Mouse (Mus musculus): ENCODE measurements around the gene Uts2b. TPM values are rescaled to one million over a fixed set of nuclear protein-coding genes. Genes with fewer than 3 reads are reported as not detected.

Gene Uts2b
- polyA plus RNA-seq, 1 experiment from 2014 or later: not detected

GRCm38 (mm10) chr16:27389534-27390282 lies 19.7 kb upstream of the Uts2b start:
- H3K27ac ChIP-seq: peak overlapping the region; percentile 98
- 26% methylated on average over 7 of the region's 7 CpGs for WGBS
- peak overlapping the region; percentile 82 for H3K4me3 ChIP-seq (replicated peaks)
- no peaks in the 10 kb centered on the region for H3K27me3 ChIP-seq
- peak overlapping the region; percentile 66 for H3K4me2 ChIP-seq
- no peaks in the 10 kb centered on the region for H3K9me3 ChIP-seq (replicated peaks)
- H3K4me1 ChIP-seq: peaks cover 15% of the 10 kb centered on the region
- peak overlapping the region; percentile 90 for H3K9ac ChIP-seq
- no peaks in the 10 kb centered on the region for H3K36me3 ChIP-seq
- ATAC-seq (replicated peaks; ENCODE audit: low FRiP score): peak; percentile 1; the same call in 1 of the 2 replicates

- H3K4me2 ChIP-seq: peak within 1 kb of the TSS; percentile 66
- H3K36me3 ChIP-seq: no peaks in the 10 kb centered on the region
- H3K27ac ChIP-seq: peak within 1 kb of the TSS; percentile 98
- no peaks in the 10 kb centered on the region for H3K9me3 ChIP-seq (replicated peaks)
- H3K4me1 ChIP-seq: peaks cover 15% of the 10 kb centered on the region
- peak; percentile 98 for ATAC-seq (replicated peaks; ENCODE audit: low FRiP score)
- WGBS: under 1% methylated on average over 64 of the region's 69 CpGs
- no peaks in the 10 kb centered on the region for H3K27me3 ChIP-seq
- peak within 1 kb of the TSS; percentile 82 for H3K4me3 ChIP-seq (replicated peaks)
- H3K9ac ChIP-seq: peak within 1 kb of the TSS; percentile 90
Observed at GRCm38 (mm10) chr16:27388761-27389451, 18.9 kb upstream of the Uts2b start, which contains the start of gene Ccdc50. Gene Ccdc50, plus strand, starts transcription at chr16:27388869.

DNA sequence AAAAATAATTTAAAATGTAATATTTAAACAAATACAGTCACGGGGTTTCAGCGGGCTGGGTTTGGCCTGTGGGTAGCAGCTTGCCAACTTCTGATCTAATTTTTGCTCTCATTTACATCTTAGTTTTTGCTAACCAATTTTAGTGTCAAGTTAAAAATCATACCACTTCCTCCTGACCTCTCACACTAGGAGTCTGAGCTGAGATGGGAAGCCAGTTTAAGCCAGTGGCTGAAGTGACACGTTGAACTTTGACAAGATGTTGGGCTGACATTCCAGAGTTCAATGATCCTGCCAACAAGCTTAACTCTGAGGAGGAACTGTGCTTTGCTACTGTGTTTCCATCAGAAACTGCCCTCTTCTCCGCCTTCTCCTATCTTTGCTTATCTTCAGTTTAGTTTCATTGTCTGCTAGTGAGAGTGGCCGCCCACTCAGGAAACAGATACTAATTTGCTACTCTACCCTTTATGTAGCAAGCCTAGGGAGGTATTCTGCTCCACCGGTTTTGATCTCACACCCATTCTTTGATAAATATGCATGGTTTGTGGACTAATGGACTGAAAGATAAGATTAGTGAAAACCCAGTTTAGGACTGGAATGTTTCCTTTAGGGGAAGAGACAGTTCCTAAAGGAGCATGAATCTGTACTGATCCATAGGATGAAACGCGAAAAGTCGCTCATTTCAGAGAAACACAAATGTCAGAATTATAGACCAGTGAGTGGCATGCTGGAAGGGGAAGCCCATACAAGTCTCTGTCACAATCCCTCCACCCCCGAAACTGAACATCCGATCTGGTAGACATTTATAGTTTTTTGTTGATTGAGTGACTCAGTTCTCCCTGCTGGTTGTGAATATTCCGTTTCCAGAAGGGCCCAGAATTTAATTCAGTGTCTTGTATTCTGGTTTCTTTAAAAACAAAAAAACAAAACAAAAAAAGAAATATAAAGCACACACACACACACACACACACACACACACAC lies 17.9 kb upstream of the Uts2b start:
- Histone ChIP-seq H3K4me3 (replicated peaks) (peak overlapping the region; percentile 82), H3K27me3 (no peaks in the 10 kb centered on the region), H3K4me1 (peaks cover 15% of the 10 kb centered on the region), H3K36me3 (no peaks in the 10 kb centered on the region), H3K9ac (peak overlapping the region; percentile 90), H3K27ac (peak overlapping the region; percentile 74), H3K4me2 (peak overlapping the region; percentile 66), H3K9me3 (replicated peaks) (no peaks in the 10 kb centered on the region)
- 0 out of 2 replicates have a peak, but pooled peaks have one; percentile 2 for ATAC-seq (replicated peaks; ENCODE audit: low FRiP score)
- 44% methylated on average over 12 of the region's 12 CpGs for WGBS

DNA sequence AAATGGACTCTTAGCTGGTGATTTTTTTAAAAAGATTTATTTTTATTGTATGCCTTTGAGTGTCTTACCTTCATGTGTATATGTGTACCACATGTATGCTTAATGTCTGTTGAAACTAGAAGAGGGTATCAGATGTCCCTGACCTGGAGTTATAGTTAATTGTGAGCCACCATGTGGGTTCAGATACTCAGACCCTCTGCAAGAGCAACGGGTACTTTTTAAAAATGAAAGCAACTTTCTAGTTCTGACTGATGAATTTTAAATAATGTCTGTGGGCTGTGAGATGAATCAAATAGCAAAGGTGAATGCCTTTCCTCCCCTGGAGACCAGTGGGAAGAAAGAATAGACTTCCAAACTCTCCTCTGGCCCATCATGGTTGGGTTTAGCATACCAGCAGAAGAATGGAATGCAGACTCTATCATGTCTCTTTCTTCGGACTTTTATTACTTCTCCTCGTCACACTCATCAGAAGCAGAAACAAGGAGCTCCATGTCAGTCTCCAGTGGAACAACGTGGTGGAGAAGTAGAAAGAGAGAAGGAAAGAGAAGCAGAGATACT lies 16.9 kb upstream of the Uts2b start:
- H3K9me3 ChIP-seq (replicated peaks): no peaks in the 10 kb centered on the region
- H3K27ac ChIP-seq: no peak overlapping the region
- no peaks in the 10 kb centered on the region for H3K27me3 ChIP-seq
- WGBS: 70% methylated on average over 4 of the region's 4 CpGs
- no peaks in the 10 kb centered on the region for H3K36me3 ChIP-seq
- H3K4me2 ChIP-seq: no peak overlapping the region
- H3K4me1 ChIP-seq: peaks cover 15% of the 10 kb centered on the region
- no peak for ATAC-seq (replicated peaks; ENCODE audit: low FRiP score)
- H3K9ac ChIP-seq: no peak overlapping the region
- H3K4me3 ChIP-seq (replicated peaks): no peak overlapping the region

- no peak for ATAC-seq (replicated peaks; ENCODE audit: low FRiP score)
- H3K27me3 ChIP-seq: no peaks in the 10 kb centered on the region
- no peaks in the 10 kb centered on the region for H3K36me3 ChIP-seq
- H3K4me1 ChIP-seq: peaks cover 15% of the 10 kb centered on the region
- no peaks in the 10 kb centered on the region for H3K9me3 ChIP-seq (replicated peaks)
- no peak overlapping the region for H3K9ac ChIP-seq
- WGBS: 86% methylated on average over 1 of the region's 1 CpGs
- no peak overlapping the region for H3K4me3 ChIP-seq (replicated peaks)
- H3K4me2 ChIP-seq: no peak overlapping the region
- H3K27ac ChIP-seq: no peak overlapping the region
Observed at GRCm38 (mm10) chr16:27385649-27386048, 15.6 kb upstream of the Uts2b start.

DNA sequence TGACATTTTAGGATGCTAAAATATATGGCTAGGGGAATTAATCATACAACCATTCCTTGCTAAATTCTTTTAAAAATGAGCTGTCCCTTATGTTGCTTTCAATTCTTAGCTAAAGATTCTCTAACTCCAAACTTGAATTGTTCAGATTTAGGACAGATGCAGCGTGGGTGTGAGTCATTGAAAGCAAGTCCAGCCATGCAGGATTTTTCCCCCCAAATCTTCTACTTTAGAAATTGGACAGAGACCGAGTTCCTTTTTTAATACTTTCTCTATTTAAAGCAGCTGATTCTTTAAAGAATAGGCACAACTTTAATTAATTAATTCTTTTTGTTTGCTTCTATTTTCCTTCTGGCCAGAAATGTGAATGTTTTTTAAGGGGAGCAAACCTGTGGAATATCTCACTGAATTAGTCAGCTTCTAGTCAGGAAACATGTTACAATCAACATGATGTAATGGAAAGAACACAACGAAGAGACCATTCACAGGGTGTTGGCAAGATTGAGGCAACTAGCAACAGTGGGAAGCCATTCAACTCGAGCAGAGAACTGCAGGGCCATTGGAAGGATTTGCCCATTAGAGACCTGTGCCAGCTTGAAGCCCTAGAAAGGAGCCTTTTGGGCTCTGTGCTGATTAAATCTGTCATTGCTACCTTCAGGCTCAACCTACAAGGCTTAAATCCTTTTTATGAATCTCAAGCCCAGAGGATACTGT lies 15.0 kb upstream of the Uts2b start:
- no peak overlapping the region for H3K4me3 ChIP-seq (replicated peaks)
- no peak overlapping the region for H3K27ac ChIP-seq
- no peak overlapping the region for H3K4me2 ChIP-seq
- H3K9me3 ChIP-seq (replicated peaks): no peaks in the 10 kb centered on the region
- peaks cover 11% of the 10 kb centered on the region for H3K4me1 ChIP-seq
- ATAC-seq (replicated peaks; ENCODE audit: low FRiP score): no peak
- no peak overlapping the region for H3K9ac ChIP-seq
- H3K36me3 ChIP-seq: no peaks in the 10 kb centered on the region
- WGBS: 71% methylated on average over 4 of the region's 4 CpGs
- no peaks in the 10 kb centered on the region for H3K27me3 ChIP-seq

- 76% methylated on average over 4 of the region's 4 CpGs for WGBS
Observed at GRCm38 (mm10) chr16:27382217-27382616, 12.2 kb upstream of the Uts2b start.

GRCm38 (mm10) chr16:27376556-27376955 lies 6.5 kb upstream of the Uts2b start:
- no peaks in the 10 kb centered on the region for H3K36me3 ChIP-seq
- no peaks in the 10 kb centered on the region for H3K9me3 ChIP-seq (replicated peaks)
- no peaks in the 10 kb centered on the region for H3K4me1 ChIP-seq
- H3K4me2 ChIP-seq: no peak overlapping the region
- no peaks in the 10 kb centered on the region for H3K27me3 ChIP-seq
- no peak overlapping the region for H3K9ac ChIP-seq
- H3K27ac ChIP-seq: no peak overlapping the region
- ATAC-seq (replicated peaks; ENCODE audit: low FRiP score): no peak
- no peak overlapping the region for H3K4me3 ChIP-seq (replicated peaks)

More at GRCm38 (mm10) chr16:27382217-27382616, 12.2 kb upstream of the Uts2b start:
- no peaks in the 10 kb centered on the region for H3K4me1 ChIP-seq
- no peak overlapping the region for H3K27ac ChIP-seq
- no peak overlapping the region for H3K4me2 ChIP-seq
- no peak for ATAC-seq (replicated peaks; ENCODE audit: low FRiP score)
- H3K27me3 ChIP-seq: no peaks in the 10 kb centered on the region
- H3K4me3 ChIP-seq (replicated peaks): no peak overlapping the region
- no peaks in the 10 kb centered on the region for H3K9me3 ChIP-seq (replicated peaks)
- H3K36me3 ChIP-seq: no peaks in the 10 kb centered on the region
- no peak overlapping the region for H3K9ac ChIP-seq

GRCm38 (mm10) chr16:27375318-27375717 lies 5.3 kb upstream of the Uts2b start:
- Histone ChIP-seq H3K4me1 (no peaks in the 10 kb centered on the region), H3K4me2 (no peak overlapping the region), H3K27ac (peak overlapping the region; percentile 56), H3K36me3 (no peaks in the 10 kb centered on the region), H3K9ac (no peak overlapping the region), H3K27me3 (no peaks in the 10 kb centered on the region), H3K4me3 (replicated peaks) (no peak overlapping the region), H3K9me3 (replicated peaks) (no peaks in the 10 kb centered on the region)
- ATAC-seq (replicated peaks; ENCODE audit: low FRiP score): peak; percentile 92
- WGBS: 79% methylated on average over 2 of the region's 2 CpGs

- Histone ChIP-seq H3K27ac (no peak overlapping the region), H3K36me3 (no peaks in the 10 kb centered on the region), H3K27me3 (no peaks in the 10 kb centered on the region), H3K9me3 (replicated peaks) (no peaks in the 10 kb centered on the region), H3K9ac (no peak overlapping the region), H3K4me1 (no peaks in the 10 kb centered on the region), H3K4me3 (replicated peaks) (no peak overlapping the region), H3K4me2 (no peak overlapping the region)
- ATAC-seq (replicated peaks; ENCODE audit: low FRiP score): no peak
- WGBS: 68% methylated on average over 3 of the region's 3 CpGs
Observed at GRCm38 (mm10) chr16:27374139-27374538, 4.1 kb upstream of the Uts2b start.

GRCm38 (mm10) chr16:27370700-27371099 lies 661 bp upstream of the Uts2b start:
- Histone ChIP-seq H3K9ac (no peak overlapping the region), H3K4me3 (replicated peaks) (no peak overlapping the region), H3K4me2 (no peak overlapping the region), H3K36me3 (no peaks in the 10 kb centered on the region), H3K27me3 (no peaks in the 10 kb centered on the region), H3K4me1 (no peaks in the 10 kb centered on the region), H3K27ac (no peak overlapping the region), H3K9me3 (replicated peaks) (no peaks in the 10 kb centered on the region)
- ATAC-seq (replicated peaks; ENCODE audit: low FRiP score): no peak
- 53% methylated on average over 2 of the region's 2 CpGs for WGBS

All from kidney, embryonic 15.5 days (tissue).